Mouse (Mus musculus) cerebellum, adult 18-20 months (tissue): ENCODE data around the gene Bmf.
A peak's percentile ranks its signal among the peaks of the same experiment; 100 is the strongest.

Source experiments
- DNase-seq, 2 experiments: peaks; one replicate each; pipeline ENCODE4 v3.0.0; 2021

Bmf gene

DNA sequence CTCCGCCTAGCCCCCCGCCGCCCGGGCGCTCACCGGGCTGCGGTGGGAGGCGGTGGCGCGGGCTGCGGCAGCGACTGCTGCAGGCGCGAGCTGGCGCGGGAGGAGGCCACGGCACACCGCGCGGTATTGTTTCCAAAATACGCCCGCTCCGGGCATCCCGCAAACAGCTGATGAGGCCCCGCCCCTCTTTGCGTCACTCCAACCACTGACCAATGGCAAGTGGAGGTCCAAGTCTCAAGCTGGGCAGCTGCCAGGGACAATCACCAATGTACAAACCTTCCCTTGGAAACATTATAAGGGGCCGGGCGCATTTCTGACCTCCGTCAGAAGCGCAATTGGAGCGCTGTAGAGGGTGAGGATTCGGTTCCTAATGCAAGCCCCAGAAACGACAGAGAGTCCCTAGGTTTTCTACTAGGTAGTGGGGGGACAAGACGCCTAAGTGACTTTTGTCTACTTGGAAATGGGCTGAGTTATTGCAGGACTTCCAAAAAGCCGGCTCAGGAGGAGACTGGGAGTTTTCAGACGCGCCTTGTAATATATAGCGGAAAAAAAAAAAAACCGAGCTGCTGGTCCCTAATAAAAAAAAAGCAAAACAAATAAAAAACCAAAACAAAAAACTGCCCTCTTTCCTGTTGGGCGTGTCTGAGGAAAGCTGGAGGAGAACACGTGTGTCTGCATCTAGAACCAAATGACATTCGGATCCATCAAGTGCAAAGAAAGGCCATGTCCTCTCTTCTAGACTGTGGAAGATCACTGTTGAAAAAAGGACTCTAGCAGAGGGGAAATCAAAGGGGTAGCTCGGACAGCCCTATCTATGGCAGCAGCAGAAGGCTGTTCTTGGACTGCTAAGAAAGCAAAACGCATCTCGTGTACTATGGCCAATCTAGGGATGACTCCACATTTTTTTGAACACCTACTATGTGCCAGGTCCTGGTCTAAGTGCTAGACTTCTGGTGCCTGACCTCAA lies at the start of gene Bmf:
Bmf (minus strand) TSS at position 181 of the 967 bp plus-strand sequence.
- DNase-seq = peak; percentile 99

DNA sequence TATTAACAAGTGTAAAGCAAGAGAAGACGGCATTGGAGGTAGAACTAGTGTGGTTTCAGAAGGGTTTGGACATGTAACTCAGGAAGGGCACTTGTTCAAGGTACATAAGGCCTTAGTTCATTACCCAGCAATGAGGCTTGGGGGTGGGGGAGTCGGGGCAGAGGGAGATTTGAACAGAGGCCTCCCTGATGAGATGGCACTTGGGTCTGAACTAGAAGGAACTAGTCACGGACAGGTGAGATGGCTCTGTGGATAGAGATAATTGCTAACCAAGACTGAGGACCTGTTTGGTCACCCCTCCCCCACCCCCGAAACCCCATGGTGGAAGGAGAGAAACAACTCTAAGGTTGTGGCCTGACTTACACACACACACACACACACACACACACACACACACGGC lies 49.6 kb upstream of the Bmf start:
- DNase-seq = no peak

DNA sequence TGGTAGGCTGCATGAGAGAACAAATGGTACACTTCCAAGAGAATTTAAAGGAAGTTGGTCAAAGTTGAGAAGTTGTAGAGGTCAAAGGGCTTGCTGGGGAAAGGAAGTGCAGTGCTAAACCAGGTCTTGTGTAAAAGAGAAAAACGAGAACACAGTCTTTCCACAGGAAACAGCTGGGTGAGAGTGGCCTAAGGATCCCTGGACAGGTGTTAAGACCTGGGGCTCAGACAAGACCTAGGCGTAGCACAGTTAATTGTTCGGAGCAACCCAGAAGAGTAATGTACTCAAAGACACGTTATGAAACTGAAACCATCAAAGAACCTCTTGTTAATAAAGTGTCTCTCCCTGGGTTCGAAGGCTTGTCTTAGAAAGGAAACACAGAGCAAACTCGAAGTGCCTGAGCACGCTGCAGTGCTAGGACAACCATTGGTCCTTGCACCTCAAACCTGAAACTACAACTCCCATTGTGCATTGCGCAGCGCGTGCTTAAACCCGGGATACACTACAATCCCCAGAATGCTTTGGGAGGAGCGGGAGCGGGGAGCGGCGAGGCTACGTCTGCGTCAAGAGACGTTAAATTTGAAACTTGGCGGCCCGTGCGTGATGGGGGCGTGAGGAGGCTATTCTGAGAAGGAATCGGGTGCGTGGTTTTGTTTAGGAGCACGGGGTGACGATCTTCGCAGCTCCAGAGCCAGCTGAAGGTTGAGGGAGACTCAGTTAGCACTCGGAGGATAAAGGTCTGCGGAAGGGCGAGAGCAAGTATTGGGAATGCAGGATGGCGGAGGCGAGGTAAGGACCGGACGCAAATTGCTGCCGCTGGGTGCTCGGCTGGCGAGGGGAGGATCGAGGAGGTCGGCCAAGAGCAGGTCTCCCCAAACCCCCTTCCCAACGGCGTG lies 48.4 kb upstream of the Bmf start, which contains the start of gene Bub1b:
Bub1b (plus strand) TSS at position 539 of the 896 bp plus-strand sequence.
- peak; percentile 89 to 95 for DNase-seq

DNA sequence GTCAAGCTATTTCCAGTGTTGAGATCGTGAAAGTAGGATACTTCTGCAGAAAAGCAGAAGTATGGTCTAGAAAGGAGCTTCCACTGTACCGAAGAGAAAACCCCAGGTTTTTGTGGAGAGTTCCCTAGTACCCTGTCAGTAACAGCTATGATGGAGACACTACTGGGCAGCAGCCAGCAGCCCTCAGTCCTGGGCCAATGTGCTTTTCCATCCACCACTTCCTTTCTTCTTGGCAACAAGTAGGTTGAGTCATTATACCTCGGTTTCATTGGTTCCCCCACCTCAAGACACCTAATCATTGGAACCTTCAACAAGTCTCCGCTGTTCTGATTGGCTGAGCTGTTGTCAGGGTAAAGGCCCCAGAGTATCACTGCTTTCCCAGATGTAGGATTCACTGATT lies 41.6 kb upstream of the Bmf start:
- DNase-seq = no peak

DNA sequence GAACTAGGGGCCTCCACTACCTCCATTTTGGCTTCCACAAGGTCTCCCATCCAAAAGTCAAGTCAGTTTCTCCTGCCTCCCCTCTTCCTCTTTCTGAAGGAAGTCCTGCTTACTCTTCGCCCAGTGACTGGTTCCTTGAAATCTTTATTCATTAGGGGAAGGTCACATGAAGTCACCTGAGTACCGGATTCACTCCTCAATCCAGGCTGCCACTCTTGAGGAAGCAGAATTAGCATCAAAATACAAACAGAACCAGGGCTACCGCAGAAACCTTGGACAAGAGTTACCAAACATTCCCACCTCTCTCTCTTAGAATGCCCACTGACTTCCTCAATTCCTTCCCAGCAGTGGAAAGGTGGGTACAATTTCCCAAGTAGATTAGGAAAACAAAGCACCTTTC lies 38.2 kb upstream of the Bmf start:
- DNase-seq = no peak

DNA sequence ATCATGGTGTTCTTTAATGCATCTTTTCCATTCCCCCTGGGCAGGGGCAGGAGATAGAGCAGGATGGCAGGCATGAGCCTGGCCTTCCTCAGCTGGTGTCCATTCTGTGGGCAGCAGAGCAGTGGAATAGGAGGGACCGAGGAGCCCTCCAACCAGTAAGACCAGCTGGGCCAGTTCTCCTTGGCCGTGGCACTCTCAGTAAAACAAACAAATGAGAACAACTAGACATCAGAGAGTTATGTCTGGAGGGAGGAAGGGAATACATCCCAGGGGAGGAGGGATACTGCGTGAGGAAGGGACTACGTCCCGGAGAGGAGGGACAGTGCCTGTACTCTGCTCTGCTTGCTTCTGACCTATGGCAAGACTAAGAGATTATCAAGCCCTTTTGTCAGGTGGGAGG lies 36.5 kb upstream of the Bmf start:
- no peak for DNase-seq

DNA sequence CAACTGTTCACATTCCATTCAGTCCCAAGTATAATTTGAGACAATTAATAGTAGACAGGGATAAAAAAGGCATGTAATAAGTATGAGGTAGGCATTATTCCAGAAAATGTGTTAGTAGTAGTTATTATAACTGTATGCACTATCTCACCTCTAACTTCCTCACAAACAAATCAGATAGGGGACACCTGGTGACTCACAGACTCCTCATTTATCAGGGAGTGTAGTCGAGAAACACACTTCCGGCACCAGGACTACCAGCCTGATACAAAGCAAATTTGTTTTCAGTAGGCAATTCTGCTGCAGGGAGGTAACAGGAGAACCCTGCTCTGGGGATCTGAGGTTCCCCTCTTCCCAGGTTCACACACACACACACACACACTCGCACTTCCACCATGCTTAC lies 23.6 kb upstream of the Bmf start:
- DNase-seq = no peak

DNA sequence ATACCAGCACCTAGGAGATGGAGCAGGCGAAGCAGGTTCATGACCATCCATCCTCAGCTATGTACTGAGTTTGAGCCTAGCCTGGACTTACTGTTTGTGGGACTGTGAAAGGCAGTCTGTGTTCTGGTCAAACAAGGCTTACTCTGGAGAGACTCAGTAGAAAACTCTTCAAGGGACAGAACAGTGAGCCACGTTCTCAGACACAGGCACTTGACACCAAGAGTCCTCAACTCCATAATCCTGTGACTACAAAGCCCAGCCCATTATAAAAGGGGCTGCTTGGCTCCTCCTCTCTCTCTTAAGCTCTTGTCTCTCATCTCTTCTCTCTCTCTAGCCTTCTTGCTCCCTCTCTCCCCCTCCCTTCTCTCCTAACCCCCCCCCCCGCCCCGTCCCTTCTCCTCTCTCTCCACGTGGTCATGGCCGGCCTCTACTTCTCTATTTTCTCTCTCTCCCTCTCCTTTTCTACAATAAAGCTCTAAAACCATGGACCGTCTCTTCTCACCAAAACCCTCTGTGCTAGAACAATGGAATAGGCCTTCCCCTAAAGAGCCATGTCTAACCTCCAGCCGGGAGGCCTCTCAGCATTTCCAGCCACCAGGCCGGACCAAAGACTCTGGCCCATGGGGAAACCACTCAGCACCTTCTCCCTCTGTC lies 22.8 kb upstream of the Bmf start:
- no peak for DNase-seq

DNA sequence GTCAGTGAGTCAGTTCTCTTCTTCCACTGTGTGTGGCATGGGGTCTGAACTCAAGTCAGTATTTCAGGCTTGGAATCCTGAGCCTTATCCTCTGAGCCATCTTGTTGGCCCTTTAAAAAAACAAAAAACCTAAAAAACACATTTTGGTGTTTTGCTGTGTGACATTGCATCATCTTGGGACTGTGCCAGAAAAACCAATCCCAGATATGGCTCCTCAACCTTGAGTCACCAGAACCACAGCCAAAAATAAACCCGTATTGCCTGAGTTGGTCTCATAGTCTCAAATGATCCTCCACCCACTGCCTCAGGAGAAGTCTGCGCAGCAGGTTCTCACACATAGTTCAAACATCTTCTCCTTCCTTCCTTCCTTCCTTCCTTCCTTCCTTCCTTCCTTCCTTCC lies 21.5 kb upstream of the Bmf start:
- DNase-seq = no peak

DNA sequence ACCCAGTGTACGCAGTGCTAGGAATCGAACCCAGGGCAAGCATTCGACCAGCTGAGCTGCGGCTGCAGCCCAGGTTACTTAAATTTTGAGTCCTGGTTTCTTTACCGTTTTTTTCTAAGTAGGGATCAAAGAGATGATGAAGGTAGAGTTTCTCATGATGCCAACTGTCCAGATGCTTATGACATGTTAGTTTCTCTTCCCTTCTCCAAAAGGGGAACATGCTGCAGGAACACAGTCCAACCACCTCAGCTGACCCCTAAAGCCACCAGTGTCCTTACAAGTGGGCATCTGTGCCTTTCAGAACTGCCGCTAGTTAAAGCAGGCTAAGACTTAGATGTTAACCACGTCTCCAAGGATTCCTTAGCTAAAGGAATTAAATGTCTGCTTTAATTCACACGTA lies 17.7 kb upstream of the Bmf start:
- DNase-seq = no peak

DNA sequence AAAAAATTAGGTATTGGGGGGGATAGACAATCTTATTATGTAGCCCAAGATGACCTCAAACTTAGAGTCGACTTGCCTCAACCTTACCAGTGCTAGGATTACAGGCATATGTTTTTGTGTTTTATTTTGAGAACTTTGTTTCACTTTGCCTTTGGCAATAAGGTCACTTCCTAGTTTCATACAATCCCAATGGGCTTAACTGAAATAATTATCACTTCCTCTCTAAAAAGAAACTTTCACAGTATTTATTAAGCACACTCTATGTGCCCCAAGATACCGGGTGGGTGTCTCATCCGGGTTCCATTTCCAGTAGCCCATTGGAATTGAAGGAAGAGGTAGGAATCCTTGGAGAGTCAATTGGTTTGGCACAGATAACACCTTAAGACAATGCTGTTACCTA lies 12.9 kb upstream of the Bmf start:
- no peak for DNase-seq

DNA sequence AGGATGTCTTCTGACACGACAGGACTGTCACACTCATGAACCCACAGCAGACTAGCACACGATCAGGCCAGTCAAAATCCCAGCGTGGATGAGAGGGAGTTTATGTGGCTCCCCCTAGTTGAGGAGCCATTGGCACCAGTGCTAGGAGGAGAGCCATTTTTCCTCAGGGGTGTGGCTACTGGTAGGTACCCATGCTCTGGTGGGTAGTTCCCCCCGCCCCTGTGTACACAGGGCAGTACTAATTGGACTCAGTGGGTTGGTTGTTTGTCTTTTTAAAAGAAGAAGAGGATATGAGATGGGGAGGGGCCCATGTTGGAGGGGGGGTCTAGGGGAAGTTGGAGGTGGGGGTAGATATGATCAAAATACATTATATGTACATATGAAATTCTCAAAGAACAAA lies 12.5 kb upstream of the Bmf start:
- DNase-seq = no peak

DNA sequence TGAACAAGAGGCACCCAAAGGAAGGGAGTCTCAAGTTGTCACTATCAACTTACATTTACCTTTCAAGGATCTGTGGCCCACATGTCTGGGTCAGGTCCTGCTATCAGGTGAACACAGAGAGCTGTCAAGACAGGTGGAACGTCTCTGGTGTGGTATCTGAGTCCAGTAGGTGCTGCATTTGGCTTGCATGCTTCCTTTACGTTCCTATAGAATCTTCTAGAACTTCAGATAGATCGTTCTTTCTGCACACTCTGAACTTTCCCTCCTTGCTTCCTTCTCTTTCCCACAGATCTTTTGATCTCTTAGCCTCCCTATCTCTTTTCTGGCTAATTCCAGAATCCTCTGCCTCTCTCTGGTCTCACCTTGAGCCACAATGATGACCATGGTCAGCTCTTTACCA lies 8.9 kb upstream of the Bmf start:
- DNase-seq = no peak

DNA sequence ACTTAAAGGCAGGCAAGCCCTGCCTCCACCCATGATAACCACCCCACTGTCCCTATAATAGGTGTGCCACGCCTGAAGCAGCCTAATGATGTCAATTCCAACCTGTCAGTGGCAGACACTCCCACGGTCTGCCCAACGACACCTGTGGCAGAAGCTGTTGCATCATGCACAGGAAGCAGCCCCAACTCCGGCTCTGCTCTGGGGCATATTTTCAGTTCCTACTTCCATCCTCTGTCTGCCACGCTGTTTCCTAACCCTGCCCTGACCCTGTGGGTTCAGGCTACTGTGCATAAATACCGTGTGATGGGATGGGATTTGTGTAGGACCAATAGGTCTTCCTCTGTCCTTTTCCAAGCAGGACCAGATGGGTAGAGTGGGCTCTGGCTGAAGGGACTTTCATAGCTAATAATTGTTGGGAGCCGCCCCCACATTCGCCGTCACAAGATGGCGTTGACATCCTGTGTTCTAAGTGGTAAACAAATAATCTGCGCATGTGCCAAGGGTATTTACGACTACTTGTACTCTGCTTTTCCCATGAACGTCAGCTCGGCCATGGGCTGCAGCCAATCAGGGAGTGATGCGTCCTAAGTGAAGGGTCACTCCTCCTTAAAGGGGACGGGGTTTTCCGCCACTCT lies 5.0 kb upstream of the Bmf start:
- peak; percentile 52 to 61 for DNase-seq

DNA sequence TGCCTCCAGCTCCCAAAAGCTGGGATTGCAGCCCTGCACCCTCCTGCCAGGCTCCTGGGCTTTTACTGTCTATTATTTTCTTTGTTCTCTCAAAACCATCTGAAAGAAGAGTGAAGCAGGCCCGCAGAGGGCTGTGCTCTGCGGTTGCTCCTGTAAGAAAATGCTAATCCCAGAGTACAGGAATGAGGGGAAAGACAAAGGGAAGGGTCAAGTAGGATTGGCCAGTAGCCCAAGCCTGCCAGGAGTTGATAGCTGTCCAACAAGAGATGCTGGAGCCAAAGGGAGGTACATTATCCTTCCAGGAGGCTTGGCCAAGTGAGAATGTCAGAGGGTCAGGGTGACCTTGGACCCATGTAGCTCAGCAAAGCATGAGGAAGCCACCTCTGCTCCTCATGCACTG lies 2.1 kb upstream of the Bmf start:
- no peak for DNase-seq

DNA sequence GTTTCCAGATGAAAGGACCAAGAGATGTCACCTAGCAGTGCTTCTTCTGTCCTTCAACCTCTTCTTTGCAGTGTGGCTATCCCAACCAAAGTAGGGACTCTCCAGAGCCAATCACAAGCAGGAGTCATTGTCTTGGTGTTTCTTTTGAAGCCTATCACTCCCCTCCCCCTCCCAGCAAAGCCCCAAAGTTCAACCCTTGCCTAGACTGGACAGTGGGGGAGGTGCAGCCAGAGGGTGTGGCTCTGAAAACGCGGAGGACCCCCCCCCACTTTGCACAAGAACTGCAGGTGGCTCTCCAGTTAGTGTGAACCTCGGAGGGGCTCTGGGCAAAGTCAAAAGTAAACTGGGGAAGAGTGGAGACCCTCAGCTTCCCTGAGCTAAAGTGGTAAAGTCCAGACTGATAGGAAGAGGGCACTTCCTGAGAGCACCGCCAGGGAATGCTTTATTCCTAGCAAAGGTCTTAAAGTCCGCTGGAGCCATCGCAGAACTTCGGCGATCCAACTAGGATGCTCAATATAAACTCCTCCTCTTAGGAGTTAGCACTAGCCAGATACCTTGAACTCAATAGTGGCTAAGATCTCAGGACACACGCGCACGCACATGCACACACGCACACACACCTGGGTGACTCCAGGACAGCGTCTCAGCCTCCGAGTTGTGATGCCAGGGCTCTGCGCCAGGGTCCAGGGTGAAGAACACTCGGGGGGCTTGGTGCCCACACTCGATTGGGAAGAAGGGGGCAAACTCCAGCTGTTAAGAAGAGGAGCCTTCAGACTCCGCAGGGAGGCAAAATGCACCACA lies 866 bp downstream of the Bmf start:
- DNase-seq = peak; percentile 41 to 58

DNA sequence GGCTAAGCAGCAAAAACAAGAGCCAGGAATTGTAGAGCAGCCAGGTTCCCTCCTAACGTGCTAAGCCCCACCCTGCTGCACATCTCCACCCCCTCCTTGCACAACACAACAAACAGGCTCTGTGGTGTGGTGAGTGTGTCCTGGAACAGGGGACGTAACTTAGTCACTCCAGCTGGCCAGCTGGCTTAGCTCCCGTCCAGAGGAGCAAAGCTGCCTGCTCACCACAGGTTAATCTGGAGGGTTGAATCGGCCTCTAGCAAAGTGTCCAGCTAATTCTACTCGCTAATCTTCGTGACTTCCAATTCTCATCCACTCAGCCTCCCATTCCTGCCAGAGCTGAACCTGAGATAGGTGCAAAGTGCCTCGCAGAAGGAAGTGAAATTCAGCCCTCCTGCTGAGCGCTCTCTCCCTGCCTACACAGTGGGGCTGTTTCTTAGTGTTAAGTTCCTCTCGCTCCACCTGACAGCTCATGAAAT lies 1.9 kb downstream of the Bmf start:
- peak; percentile 23 to 39 for DNase-seq

DNA sequence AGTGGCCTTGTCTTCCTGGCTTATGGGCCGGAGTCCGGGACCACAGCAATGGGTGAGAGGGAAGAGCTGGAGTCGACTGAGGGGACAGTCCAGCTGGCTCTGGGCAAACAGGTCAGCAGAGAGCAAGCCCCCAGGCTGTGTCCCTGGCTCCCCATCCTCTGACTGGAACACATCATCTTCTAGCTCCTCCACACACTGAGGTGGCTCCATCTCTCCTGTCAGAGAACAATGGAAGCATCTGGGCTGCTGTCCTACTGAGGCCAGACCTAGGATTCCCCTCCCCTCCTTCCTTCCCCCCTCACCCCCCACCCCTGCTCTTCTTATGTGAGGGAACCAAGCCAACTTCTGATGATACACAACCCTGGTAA lies 2.7 kb downstream of the Bmf start:
- peak in 1 of 2 experiments; percentile 17 for DNase-seq

DNA sequence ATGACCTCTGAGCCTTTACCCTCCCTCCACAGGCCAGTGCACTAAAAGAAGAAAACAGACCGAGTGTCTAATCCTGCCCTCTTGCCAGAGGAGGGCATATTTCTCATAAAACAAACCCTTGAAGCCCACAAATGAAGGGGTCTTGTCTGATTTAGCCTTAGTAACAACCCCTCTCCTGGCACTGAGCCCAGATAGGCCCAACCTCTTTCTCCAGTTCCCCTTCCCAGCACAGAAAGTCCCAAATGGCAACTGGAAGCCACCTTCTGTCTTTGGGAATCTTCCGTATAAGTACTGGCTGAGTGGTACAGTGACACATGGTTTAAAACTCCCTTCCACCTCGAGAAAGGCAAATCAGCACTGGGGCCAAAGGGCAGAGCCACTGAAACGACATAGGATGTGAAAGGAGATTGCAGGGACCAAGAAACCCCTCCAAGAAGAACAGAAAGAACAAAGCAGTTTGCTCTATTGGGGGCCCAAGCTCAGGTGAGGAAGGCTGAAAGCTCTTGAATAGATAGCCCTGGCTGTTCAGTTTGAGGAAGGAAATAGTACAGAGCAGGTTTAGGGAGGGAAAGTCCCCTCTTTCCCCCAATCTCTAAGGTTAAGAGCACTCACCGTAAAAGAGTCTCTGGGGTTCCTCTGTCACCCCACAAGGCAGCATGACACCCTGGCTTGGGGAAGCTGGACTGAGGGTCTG lies 3.2 kb downstream of the Bmf start:
- no peak for DNase-seq

DNA sequence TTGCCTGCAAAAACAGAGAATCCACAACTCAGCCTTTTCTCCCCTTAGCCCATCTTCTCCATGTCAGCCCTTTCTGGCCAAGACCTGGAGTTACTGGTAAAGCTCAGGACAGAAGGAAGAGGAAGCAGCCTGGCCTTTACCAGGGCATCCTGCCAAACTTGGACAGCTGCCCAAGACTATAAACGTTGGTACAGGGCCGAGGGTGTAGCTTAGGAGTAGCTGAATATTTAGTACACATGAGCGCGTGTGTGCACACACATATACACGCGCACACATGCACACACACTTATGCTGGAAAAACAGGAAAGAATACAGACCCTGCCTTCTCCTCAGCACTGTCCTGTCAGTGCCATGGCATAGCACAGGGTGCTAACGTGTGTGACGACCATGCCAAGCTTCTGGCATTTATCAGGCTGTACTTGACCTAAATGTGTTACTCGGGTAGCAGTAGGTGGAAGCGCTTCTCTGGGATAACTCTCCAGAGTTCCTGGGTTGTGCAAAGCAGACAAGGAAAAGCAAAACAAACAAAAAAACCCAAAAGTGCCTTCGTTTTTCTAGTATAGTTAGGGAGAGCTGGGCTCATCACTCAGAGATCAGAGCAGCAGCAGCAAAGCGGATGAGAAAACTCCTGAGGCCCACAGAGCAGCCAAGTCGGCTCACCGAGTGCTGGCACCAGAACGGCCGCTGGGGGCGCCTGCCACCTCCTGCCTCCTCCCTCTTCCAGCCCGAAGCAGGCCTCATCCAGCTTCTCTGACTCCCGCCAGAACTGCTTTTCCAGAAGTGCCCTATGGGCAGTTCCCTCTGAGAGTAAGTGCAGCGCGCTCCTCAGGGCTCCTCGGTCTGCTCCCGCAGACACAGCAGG lies 4.0 kb downstream of the Bmf start:
- peak; percentile 94 to 96 for DNase-seq
